Mouse (Mus musculus): ENCODE data around the gene Nin. TPM values are rescaled to one million over a fixed set of nuclear protein-coding genes. Genes with fewer than 3 reads are reported as not detected.

The Nin gene
- total RNA-seq (2023): 100 to 1,000 TPM; 169 to 171 TPM

DNA sequence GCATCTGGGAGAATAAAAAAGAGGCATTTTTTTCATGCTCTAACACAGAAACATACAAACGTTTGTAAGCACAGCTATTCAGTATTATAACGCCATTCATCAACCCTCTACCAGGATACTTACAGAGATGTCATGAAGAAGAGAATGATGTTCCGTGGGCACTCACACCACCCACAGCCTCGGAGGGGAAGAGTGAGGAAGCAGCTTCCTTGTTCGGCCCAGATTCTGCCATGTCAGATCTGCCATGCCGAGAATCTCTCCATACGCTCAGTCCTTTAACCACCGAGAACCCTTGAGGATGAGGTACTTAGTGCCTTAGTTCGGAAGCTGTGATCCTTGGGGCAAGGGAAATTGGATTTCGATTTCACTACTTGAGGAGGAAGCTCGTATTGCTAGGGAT lies at the start of gene Nin:
Gene Nin (minus strand): TSS at position 367 of the 400 bp plus-strand sequence.

DNA sequence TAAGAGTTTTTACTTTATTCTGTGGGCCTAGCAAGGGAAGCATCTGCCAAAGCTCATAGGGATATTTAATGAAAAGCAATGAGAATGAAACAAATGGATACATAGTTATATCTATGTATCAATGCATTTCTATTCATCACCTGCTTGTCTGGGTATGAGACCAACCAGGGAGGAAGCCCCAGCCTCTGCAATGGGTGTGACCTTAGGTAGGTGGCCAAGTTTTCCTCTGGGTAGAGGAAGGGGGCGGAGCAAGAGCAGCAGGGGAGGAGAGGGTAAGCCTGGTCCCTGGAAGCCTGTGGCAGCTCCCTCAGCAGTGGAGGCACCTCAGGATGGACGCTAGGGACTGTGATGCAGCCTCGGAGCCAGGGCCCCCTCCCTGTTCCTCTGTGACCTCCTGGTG lies 40.3 kb upstream of the Nin start, which contains the start of gene Abhd12b:
Gene Abhd12b (plus strand): TSS at position 301 of the 400 bp plus-strand sequence.

DNA sequence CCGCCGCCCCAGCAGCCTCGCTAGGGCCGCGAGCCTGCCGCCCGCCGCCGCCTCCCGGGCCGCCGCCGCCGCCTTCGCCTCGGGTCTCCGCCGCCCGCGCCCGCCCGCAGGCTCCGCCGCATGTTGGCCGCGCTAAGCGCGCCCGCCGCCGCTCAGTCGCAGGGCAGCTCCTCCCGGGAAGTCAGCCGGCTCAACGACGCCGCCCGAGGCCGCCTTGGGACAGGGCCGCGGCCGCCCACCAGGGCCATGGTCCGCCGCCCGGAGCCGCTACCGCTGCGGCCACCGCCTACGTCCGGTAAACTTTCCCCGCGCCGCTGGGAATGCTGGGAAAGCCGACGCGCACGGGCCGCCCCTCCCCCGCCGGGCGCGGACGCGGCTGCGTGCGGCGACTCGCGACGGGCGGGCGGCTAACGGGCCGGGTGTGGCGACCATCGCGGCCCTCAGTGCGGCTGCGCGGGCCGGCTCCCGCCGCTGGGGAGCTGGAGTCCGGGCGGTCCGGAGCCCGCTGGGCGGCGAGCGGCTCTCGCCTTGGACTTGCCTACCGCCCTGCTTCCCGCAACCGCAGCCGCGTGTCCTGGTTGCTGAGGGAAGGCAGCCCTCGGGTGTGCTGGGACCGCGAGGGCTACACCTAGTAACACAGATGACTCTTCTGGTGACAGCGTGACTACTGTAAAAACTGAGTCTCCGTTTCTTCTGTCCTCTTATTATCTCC lies 126.6 kb downstream of the Nin start, which contains the start of gene Sav1:
Gene Sav1 (minus strand): TSS at position 217 of the 712 bp plus-strand sequence.

Other genes with a start within 250 kb of the Nin start
- gene Atl1, start 221.1 kb downstream of the Nin start, total RNA-seq (2023): 1 to 10 TPM; 1.0 to 1.1 TPM
- gene Map4k5, start 220.5 kb downstream of the Nin start, total RNA-seq (2023): 10 to 100 TPM; 30.4 to 32.4 TPM
- gene Sav1, start 126.7 kb downstream of the Nin start, total RNA-seq (2023): 10 to 100 TPM; 42.8 to 45.1 TPM
- gene Abhd12b, start 40.4 kb upstream of the Nin start, total RNA-seq (2023): not detected
- 100 to 1,000 TPM; 174 to 200 TPM for gene Pygl, start 117.8 kb upstream of the Nin start, total RNA-seq (2023)
- gene Trim9, start 233.9 kb upstream of the Nin start, total RNA-seq (2023): not detected